Mouse (Mus musculus): ENCODE measurements around the gene Cdc42ep1. TPM values are rescaled to one million over a fixed set of nuclear protein-coding genes. Genes with fewer than 3 reads are reported as not detected.
A peak's percentile ranks its signal among the peaks of the same experiment; 100 is the strongest.

Cdc42ep1 gene
- polyA plus RNA-seq, 1 experiment from 2014 or later: 10.7 TPM

DNA sequence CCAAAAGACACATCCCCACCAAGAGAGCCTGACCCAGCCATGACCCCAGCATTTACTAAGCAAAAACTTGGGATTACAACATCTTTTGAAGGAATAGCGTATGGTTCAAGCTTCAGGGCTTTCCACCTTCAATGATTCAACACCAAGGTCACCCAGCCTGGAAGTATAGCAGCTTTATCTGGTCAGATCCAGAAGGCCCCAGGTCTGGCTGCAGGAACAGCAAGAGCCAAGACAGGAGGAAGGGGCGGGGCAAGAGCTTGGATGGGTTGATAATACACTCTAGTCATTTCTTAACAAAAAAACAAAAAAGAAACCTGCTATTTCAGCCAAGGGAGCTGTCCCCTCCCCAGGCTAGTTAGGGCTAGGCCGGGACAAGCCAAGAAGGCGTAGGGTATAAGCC, 55.1 kb downstream of the Cdc42ep1 start:
- Histone ChIP-seq H3K36me3 (replicated peaks; ENCODE audit: control insufficient read depth, insufficient read depth) (peaks cover 23% of the 10 kb centered on the region), H3K9me3 (ENCODE audit: control insufficient read depth, low read length) (no peaks in the 10 kb centered on the region), H3K4me1 (replicated peaks; ENCODE audit: control insufficient read depth, insufficient read depth, low read length) (peaks cover 7% of the 10 kb centered on the region), H3K4me3 (replicated peaks; ENCODE audit: low read length) (no peak overlapping the region), H3K27me3 (ENCODE audit: control insufficient read depth, insufficient read depth, low read length) (peaks cover 17% of the 10 kb centered on the region), H3K27ac (no peak overlapping the region), H3K9ac (no peak overlapping the region), H3K4me2 (replicated peaks) (no peak overlapping the region)
- no peak for ATAC-seq (ENCODE audit: low FRiP score)
- 92% methylated on average over 4 of the region's 4 CpGs for WGBS
- no peak for DNase-seq (ENCODE audit: low spot score)

DNA sequence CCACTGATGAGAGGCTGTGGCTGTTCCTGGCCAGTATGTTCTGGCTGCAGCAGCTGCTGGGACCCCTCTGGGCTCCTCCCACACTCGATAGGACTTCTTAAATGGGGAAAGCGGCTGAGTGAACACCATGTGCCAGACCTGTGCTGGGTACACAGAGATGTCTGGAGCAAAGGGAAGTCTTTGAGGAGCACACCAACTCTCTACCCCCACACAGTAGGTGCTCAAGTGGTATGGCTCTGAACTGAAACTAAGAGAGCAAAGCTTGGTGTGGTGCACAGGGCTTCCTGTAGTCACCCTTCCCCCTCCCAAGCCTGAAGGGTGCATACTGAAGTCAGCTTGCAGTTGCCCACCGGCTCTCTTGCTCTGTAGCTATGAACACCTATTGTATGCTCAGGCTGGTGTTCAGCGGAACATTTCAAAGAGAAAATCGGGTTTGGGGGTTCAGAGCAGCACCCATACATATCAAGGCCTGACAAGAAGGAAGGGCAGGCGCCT, 56.1 kb downstream of the Cdc42ep1 start:
- WGBS: 59% methylated on average over 6 of the region's 6 CpGs
- Histone ChIP-seq H3K9ac (no peak overlapping the region), H3K4me2 (replicated peaks) (no peak overlapping the region), H3K36me3 (replicated peaks; ENCODE audit: control insufficient read depth, insufficient read depth) (peaks cover 13% of the 10 kb centered on the region), H3K4me3 (replicated peaks; ENCODE audit: low read length) (no peak overlapping the region), H3K27me3 (ENCODE audit: control insufficient read depth, insufficient read depth, low read length) (peaks cover 17% of the 10 kb centered on the region), H3K9me3 (ENCODE audit: control insufficient read depth, low read length) (no peaks in the 10 kb centered on the region), H3K27ac (no peak overlapping the region), H3K4me1 (replicated peaks; ENCODE audit: control insufficient read depth, insufficient read depth, low read length) (peaks cover 7% of the 10 kb centered on the region)
- ATAC-seq (ENCODE audit: low FRiP score): no peak
- DNase-seq (ENCODE audit: low spot score): no peak

DNA sequence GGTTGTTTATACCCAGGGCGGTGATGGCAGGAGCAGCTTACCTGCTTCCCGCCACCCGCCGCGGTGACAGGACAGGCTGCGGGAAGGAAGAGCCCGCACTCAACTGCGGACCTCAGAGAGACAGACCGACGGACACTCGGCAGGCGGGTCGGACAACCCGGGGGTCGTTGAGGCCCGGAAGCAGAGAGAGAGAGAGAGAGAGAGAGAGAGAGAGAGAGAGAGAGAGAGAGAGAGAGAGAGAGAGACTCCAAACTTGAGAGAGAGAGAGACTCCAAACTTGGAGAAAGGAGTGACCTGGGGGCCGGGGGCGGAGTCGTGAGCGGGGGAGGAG, 57.0 kb downstream of the Cdc42ep1 start, which contains the start of gene Gm49510:
TSS of gene Gm49510 (plus strand) at position 259 of the 331 bp plus-strand sequence.
- peak within 1 kb of the TSS; percentile 79 for H3K4me2 ChIP-seq (replicated peaks)
- DNase-seq (ENCODE audit: low spot score) (no peak), ATAC-seq (ENCODE audit: low FRiP score) (no peak)
- H3K36me3 ChIP-seq (replicated peaks; ENCODE audit: control insufficient read depth, insufficient read depth): peaks cover 9% of the 10 kb centered on the region
- H3K4me3 ChIP-seq (replicated peaks; ENCODE audit: low read length): peak within 1 kb of the TSS; percentile 40
- peak within 1 kb of the TSS; percentile 55 for H3K9ac ChIP-seq
- H3K9me3 ChIP-seq (ENCODE audit: control insufficient read depth, low read length): no peaks in the 10 kb centered on the region
- peaks cover 7% of the 10 kb centered on the region for H3K4me1 ChIP-seq (replicated peaks; ENCODE audit: control insufficient read depth, insufficient read depth, low read length)
- 4% methylated on average over 17 of the region's 20 CpGs for WGBS
- no peak within 1 kb of the TSS for H3K27ac ChIP-seq
- H3K27me3 ChIP-seq (ENCODE audit: control insufficient read depth, insufficient read depth, low read length): peaks cover 17% of the 10 kb centered on the region

DNA sequence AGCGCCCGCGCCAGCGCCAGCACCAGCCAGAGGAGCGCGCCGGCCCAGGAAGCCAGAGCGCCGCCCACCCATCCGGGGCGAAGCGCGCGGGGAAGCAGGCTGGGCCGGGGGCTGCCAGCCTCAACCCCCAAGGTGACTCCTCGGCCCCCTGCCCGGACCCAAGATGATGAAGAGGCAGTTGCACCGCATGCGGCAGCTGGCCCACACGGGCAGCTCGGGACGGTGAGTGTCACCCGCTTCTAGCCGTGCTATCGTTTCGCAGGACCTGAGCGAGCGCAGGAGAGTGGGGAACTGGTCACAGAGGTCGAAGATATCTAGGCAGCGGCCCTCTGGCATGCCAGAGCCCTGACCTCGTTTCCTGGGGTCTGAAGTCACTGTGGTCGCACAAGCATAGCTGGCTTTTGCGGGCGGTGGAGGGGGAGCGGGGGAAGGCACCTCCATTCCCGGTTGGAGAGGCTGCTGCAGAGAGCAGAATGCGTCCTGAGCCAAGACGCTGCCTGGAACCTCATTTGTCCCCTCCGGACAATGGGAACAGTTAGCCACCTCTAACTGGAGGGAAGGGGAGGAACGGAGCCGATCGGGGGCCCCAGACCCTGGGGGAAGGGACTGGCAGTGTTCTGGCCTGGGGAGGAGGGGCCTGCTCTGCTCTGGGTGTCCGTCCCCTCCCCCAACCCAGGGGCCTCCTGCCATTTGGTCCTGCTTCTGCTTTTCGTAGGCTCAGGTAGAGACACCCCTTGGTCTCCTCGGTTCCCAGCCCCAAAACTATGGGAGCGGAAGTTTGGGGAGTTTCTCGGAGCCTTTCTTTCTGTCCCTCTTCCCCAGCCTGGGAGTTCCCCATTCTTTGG, 57.5 kb downstream of the Cdc42ep1 start, which contains the start of gene Sh3bp1:
TSS of gene Sh3bp1 (plus strand) at position 29 of the 845 bp plus-strand sequence.
- Histone ChIP-seq H3K9ac (peak within 1 kb of the TSS; percentile 55), H3K4me1 (replicated peaks; ENCODE audit: control insufficient read depth, insufficient read depth, low read length) (peaks cover 7% of the 10 kb centered on the region), H3K36me3 (replicated peaks; ENCODE audit: control insufficient read depth, insufficient read depth) (peaks cover 4% of the 10 kb centered on the region; the same call in 1 of the 2 replicates), H3K9me3 (ENCODE audit: control insufficient read depth, low read length) (no peaks in the 10 kb centered on the region), H3K4me2 (replicated peaks) (peak within 1 kb of the TSS; percentile 79), H3K4me3 (replicated peaks; ENCODE audit: low read length) (peak within 1 kb of the TSS; percentile 40), H3K27ac (no peak within 1 kb of the TSS), H3K27me3 (ENCODE audit: control insufficient read depth, insufficient read depth, low read length) (peaks cover 17% of the 10 kb centered on the region)
- WGBS: 2% methylated on average over 33 of the region's 47 CpGs
- DNase-seq (ENCODE audit: low spot score) (peak; percentile 52), ATAC-seq (ENCODE audit: low FRiP score) (0 out of 2 replicates have a peak, but pooled peaks have one; percentile 11)

Small RNA genes lying within 50 kb of the gene (microRNA-seq; reads per million reads assigned to microRNA genes)
- gene Mir6955: 0.65 reads per million

Other genes starting within 250 kb of the Cdc42ep1 start
- 2.5 and 3.8 TPM in 2 replicates for gene Cyth4, start 245.6 kb upstream of the Cdc42ep1 start, polyA plus RNA-seq (2014; fragmentation: Nextera tagmentation; extraction: Ambion mirVana)
- gene Elfn2, start 123.9 kb upstream of the Cdc42ep1 start, polyA plus RNA-seq (2014; fragmentation: Nextera tagmentation; extraction: Ambion mirVana): 6.0 and 8.5 TPM in 2 replicates
- gene Mfng, start 69.1 kb upstream of the Cdc42ep1 start, polyA plus RNA-seq (2014; fragmentation: Nextera tagmentation; extraction: Ambion mirVana): 11.7 and 12.5 TPM in 2 replicates
- gene Card10, start 39.6 kb upstream of the Cdc42ep1 start, polyA plus RNA-seq (2014; fragmentation: Nextera tagmentation; extraction: Ambion mirVana): 2.5 and 2.6 TPM in 2 replicates
- not detected in 2 replicates for gene Lgals2, start 12.9 kb downstream of the Cdc42ep1 start, polyA plus RNA-seq (2014; fragmentation: Nextera tagmentation; extraction: Ambion mirVana)
- gene Gga1, start 34.6 kb downstream of the Cdc42ep1 start, polyA plus RNA-seq (2014; fragmentation: Nextera tagmentation; extraction: Ambion mirVana): 40.1 and 43.0 TPM in 2 replicates
- gene Gm49510, start 57.0 kb downstream of the Cdc42ep1 start, polyA plus RNA-seq (2014; fragmentation: Nextera tagmentation; extraction: Ambion mirVana): 0.16 TPM in 1 of 2 replicates, not detected in the other
- 3.7 and 5.5 TPM in 2 replicates for gene Sh3bp1, start 57.1 kb downstream of the Cdc42ep1 start, polyA plus RNA-seq (2014; fragmentation: Nextera tagmentation; extraction: Ambion mirVana)
- gene Pdxp, start 71.3 kb downstream of the Cdc42ep1 start, polyA plus RNA-seq (2014; fragmentation: Nextera tagmentation; extraction: Ambion mirVana): 105 and 121 TPM in 2 replicates
- gene Lgals1, start 84.1 kb downstream of the Cdc42ep1 start, polyA plus RNA-seq (2014; fragmentation: Nextera tagmentation; extraction: Ambion mirVana): 117 and 157 TPM in 2 replicates
- 57.7 and 59.2 TPM in 2 replicates for gene Nol12, start 92.3 kb downstream of the Cdc42ep1 start, polyA plus RNA-seq (2014; fragmentation: Nextera tagmentation; extraction: Ambion mirVana)
- 37.4 and 41.1 TPM in 2 replicates for gene Triobp, start 105.1 kb downstream of the Cdc42ep1 start, polyA plus RNA-seq (2014; fragmentation: Nextera tagmentation; extraction: Ambion mirVana)
- 74.8 and 75.7 TPM in 2 replicates for gene H1f0, start 185.8 kb downstream of the Cdc42ep1 start, polyA plus RNA-seq (2014; fragmentation: Nextera tagmentation; extraction: Ambion mirVana)
- not detected in 2 replicates for gene Galr3, start 199.3 kb downstream of the Cdc42ep1 start, polyA plus RNA-seq (2014; fragmentation: Nextera tagmentation; extraction: Ambion mirVana)
- gene Ankrd54, start 220.3 kb downstream of the Cdc42ep1 start, polyA plus RNA-seq (2014; fragmentation: Nextera tagmentation; extraction: Ambion mirVana): 42.2 and 53.1 TPM in 2 replicates
- 170 and 177 TPM in 2 replicates for gene Eif3l, start 232.6 kb downstream of the Cdc42ep1 start, polyA plus RNA-seq (2014; fragmentation: Nextera tagmentation; extraction: Ambion mirVana)